Mouse (Mus musculus) limb, embryonic 14.5 days (tissue): ENCODE data around the gene Zfp322a. TPM values are rescaled to one million over a fixed set of nuclear protein-coding genes. Genes with fewer than 3 reads are reported as not detected.
A peak's percentile ranks its signal among the peaks of the same experiment; 100 is the strongest.

Experiments
- ATAC-seq: fragments of 200-750 bp; cut with Nextera tagmentation; 2 replicates; pipeline ENCODE4 v1.8.0; 2017; ENCODE audit warnings: low read depth, moderate number of reproducible peaks, moderate TSS enrichment; ENCODE audit not compliant: low FRiP score
- DNase-seq: peaks from one replicate; pipeline ENCODE4 v3.0.0-alpha.2; 2015; ENCODE audit warnings: low spot score
- H3K27ac ChIP-seq: fragments of 300-500 bp; sonication (generic); replicated peaks from 2 replicates; pipeline ENCODE4 v1.5.1; 2014; ENCODE audit warnings: low read depth, mild to moderate bottlenecking, low read length, moderate library complexity, mixed read lengths
- H3K27me3 ChIP-seq: fragments of 300-500 bp; sonication (generic); 2 replicates; pipeline ENCODE4 v1.6.1; 2014; ENCODE audit warnings: low read length, mixed read lengths; ENCODE audit not compliant: control insufficient read depth, insufficient read depth
- H3K36me3 ChIP-seq: fragments of 300-500 bp; sonication (generic); 2 replicates; pipeline ENCODE4 v1.6.1; 2014; ENCODE audit warnings: mild to moderate bottlenecking, low read length, moderate library complexity, mixed read lengths; ENCODE audit not compliant: control insufficient read depth, insufficient read depth
- H3K4me1 ChIP-seq: fragments of 300-500 bp; sonication (generic); 2 replicates; pipeline ENCODE4 v1.6.1; 2014; ENCODE audit warnings: antibody characterized with exemption, low read length, mixed read lengths; ENCODE audit not compliant: control insufficient read depth, insufficient read depth
- H3K4me2 ChIP-seq: fragments of 300-500 bp; sonication (generic); replicated peaks from 2 replicates; pipeline ENCODE4 v1.6.1; 2014; ENCODE audit warnings: low read depth, mild to moderate bottlenecking, low read length, moderate library complexity; ENCODE audit not compliant: severe bottlenecking
- H3K4me3 ChIP-seq: fragments of 300-500 bp; sonication (generic); replicated peaks from 2 replicates; pipeline ENCODE4 v1.5.1; 2014; ENCODE audit warnings: low read length
- H3K9ac ChIP-seq: fragments of 300-500 bp; sonication (generic); 2 replicates; pipeline ENCODE4 v1.6.1; 2014; ENCODE audit warnings: mild to moderate bottlenecking, low read depth, low read length, moderate library complexity; ENCODE audit not compliant: severe bottlenecking
- H3K9me3 ChIP-seq: fragments of 300-500 bp; sonication (generic); 2 replicates; pipeline ENCODE4 v1.6.1; 2016; ENCODE audit warnings: low read length; ENCODE audit not compliant: control insufficient read depth
- POLR2A ChIP-seq: fragments of 200-500 bp; IDR thresholded peaks from 2 replicates; pipeline ENCODE4 v1.8.0; 2012; ENCODE audit warnings: inconsistent platforms, mild to moderate bottlenecking, moderate library complexity, borderline replicate concordance; ENCODE audit not compliant: insufficient read depth, insufficient read length; ENCODE audit errors: extremely low read depth
- WGBS: fragments of 180-500 bp; shearing (Covaris S2); extraction: QIAGEN DNeasy Blood & Tissue Kit; methylation state at CpG from one replicate; pipeline ENCODE4 v1.1.7; 2014; 5-methylcytosine and 5-hydroxymethylcytosine counted together
- polyA plus RNA-seq, 2 experiments: library from polyadenylated mRNA; depleted of rRNA in 1 of 2; stranded (reverse) in 1 of 2; unstranded in 1 of 2; fragments of >200 nt; fragmentation: Nextera tagmentation in 1 of 2; extraction: Ambion mirVana in 1 of 2; gene quantifications; 2 replicates each; pipeline versions ENCODE4 v1.2.1 to v1.2.3; 2012 to 2014

Zfp322a gene
- polyA plus RNA-seq, 2 experiments, result 20.2 to 42.9 TPM

DNA sequence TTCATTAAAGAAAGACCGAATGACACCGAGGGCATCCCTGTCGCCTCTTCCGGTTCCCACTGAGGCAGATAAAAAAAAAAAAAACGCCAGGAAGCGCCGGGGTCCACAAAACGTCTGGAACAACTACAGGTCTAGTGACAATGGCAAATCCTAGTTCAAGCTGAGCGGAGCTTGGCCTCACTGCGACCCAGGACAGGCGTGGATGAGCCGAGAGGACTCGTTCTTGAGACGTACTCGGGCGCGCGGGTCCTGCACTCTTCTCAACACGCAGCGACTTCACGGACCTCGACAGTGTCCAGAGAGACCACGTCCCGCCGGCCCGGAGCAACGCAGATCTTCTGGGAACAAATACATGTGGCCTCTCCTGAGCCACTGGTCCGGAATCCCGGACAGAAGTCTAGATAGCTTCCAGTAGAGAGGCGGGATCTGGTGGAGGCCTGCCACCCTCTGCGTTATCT, 27.3 kb upstream of the Zfp322a start:
- DNase-seq (no peak), ATAC-seq (no peak; the same call in 1 of the 2 replicates)
- Histone ChIP-seq H3K4me1 (no peaks in the 10 kb centered on the region; the same call in none of the 2 replicates), H3K9ac (peak overlapping the region; percentile 1), H3K4me3 (peak overlapping the region; percentile 38), H3K4me2 (peak overlapping the region; percentile 51), H3K27ac (no peak overlapping the region), H3K36me3 (no peaks in the 10 kb centered on the region), H3K27me3 (peaks cover 27% of the 10 kb centered on the region), H3K9me3 (no peaks in the 10 kb centered on the region)
- no peak for TF ChIP-seq POLR2A
- WGBS, result under 1% methylated on average over 31 of the region's 31 CpGs

DNA sequence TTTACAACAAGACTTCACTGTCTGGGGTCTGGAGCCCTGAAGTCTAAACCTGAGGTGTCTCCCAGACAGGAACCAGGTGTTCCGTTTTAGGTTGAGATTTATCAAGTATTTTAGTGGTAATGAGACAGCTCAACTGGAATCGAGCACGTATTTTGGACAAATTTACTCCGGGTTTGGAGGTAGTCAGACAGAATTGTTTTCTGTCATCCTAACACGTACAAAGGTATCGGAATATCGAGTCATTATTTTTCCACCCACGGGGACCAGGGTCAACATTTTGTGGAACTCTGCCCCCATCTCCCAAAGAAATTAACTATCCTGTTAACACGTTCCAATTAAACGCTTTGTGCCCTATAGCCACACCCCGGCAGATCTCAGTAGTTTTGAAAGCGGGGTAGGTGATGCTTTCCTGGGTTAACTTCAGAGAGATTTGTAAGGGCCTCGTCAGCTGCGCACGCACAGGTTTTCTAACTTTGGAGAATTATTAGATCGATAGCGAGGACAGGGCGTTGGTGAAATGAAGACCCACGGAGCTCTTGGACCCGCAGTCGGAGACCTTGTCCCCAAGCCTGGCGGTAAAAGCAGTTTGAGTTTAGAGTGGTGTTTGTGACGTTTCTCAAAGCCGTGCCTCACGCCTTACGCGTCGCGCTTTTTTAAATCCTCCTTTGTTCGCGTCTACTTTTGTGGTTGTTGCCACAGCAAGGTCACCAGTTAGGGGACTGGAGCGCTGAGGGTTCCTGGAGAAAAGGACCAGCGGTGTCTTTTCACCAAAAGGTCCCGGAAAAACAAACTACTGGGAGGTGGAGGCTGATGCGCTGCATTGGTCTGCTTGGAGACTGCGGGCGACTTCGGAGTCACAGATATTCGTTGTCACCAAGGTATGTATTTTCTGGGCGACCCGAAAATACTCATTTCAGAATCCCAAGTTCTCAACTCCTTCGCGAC, 26.6 kb upstream of the Zfp322a start:
- Histone ChIP-seq H3K9me3 (no peaks in the 10 kb centered on the region), H3K4me1 (no peaks in the 10 kb centered on the region; the same call in none of the 2 replicates), H3K27me3 (peaks cover 27% of the 10 kb centered on the region), H3K4me3 (peak overlapping the region; percentile 38), H3K27ac (no peak overlapping the region), H3K36me3 (no peaks in the 10 kb centered on the region), H3K9ac (peak overlapping the region; percentile 1; the same call in 1 of the 2 replicates), H3K4me2 (peak overlapping the region; percentile 51)
- WGBS, result 2% methylated on average over 43 of the region's 43 CpGs
- no peak for TF ChIP-seq POLR2A
- DNase-seq (no peak), ATAC-seq (no peak)

GRCm38 (mm10) chr13:23387548-23387947, 18.5 kb upstream of the Zfp322a start:
- ATAC-seq, result no peak
- WGBS, result 80% methylated on average over 1 of the region's 1 CpGs
- no peaks in the 10 kb centered on the region for H3K36me3 ChIP-seq
- no peak for TF ChIP-seq POLR2A
- no peak for DNase-seq
- H3K4me3 ChIP-seq, result no peak overlapping the region
- no peaks in the 10 kb centered on the region for H3K4me1 ChIP-seq
- no peaks in the 10 kb centered on the region for H3K9me3 ChIP-seq
- H3K27ac ChIP-seq, result no peak overlapping the region
- no peak overlapping the region for H3K4me2 ChIP-seq
- H3K27me3 ChIP-seq, result no peaks in the 10 kb centered on the region
- no peak overlapping the region for H3K9ac ChIP-seq

DNA sequence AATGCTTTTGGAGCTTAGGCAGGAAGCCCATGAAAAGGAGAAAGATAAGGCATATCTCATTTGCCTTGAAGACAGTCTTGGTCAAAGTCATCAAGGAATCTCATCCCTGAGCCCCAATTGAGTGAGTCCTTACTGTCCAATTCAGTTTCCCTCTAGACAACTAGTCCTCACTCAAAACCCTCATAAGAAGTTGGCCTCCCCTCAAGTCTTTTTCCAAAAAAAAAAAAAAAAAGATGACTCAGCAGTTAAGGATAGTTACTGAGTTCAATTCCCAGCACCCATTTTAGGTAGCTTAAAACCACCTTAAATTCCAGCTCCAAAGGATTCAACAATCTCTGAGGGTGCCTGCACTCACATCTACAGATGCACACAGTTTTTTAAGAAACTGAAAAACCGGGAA, 14.1 kb upstream of the Zfp322a start:
- ATAC-seq, result no peak
- DNase-seq, result no peak
- no peak for TF ChIP-seq POLR2A
- Histone ChIP-seq H3K27ac (no peak overlapping the region), H3K9ac (no peak overlapping the region), H3K36me3 (no peaks in the 10 kb centered on the region), H3K27me3 (no peaks in the 10 kb centered on the region), H3K4me2 (no peak overlapping the region), H3K4me3 (no peak overlapping the region), H3K9me3 (no peaks in the 10 kb centered on the region), H3K4me1 (no peaks in the 10 kb centered on the region)
- 57% methylated on average over 1 of the region's 1 CpGs for WGBS

DNA sequence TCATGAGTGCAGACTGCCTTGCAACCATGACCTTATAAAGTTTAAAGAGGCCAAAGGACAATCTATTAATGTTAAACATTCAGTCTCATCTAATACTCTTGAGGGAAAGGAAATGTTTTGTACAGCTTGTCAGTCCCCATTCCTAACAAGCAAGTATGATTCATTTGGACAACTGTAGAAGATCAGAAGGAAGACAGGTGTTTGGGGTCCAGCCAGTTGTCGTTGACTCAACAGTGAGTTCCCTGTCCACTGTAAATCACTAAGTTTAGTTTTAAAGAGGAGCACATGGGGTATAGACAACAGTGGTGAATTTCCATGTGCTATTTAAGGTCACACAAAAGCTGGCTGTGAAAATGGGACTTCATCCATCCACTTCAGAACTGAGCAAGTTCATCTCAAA, 3.4 kb upstream of the Zfp322a start:
- TF ChIP-seq POLR2A, result no peak
- peaks cover 5% of the 10 kb centered on the region for H3K4me1 ChIP-seq
- H3K27me3 ChIP-seq, result no peaks in the 10 kb centered on the region
- ATAC-seq, result no peak
- no peak for DNase-seq
- 71% methylated on average over 1 of the region's 1 CpGs for WGBS
- no peak overlapping the region for H3K4me2 ChIP-seq
- no peaks in the 10 kb centered on the region for H3K9me3 ChIP-seq
- H3K27ac ChIP-seq, result no peak overlapping the region
- no peak overlapping the region for H3K4me3 ChIP-seq
- H3K36me3 ChIP-seq, result no peaks in the 10 kb centered on the region
- H3K9ac ChIP-seq, result no peak overlapping the region
